Mouse (Mus musculus) hematopoietic stem cell, adult 5-6 weeks (primary cell): Measurements from ENCODE around the gene Sec31a. TPM values are rescaled to one million over a fixed set of nuclear protein-coding genes. Genes with fewer than 3 reads are reported as not detected.

Experiments
- ATAC-seq, 2 experiments: fragments of 125-278 bp in 1 of 2; replicated peaks in 1 of 2; 2 replicates each; pipeline ENCODE4 v1.8.0; 2016 to 2017; ENCODE audit warnings: inconsistent platforms in 2 of 2, mild to moderate bottlenecking in 2 of 2, moderate number of reproducible peaks in 2 of 2, low read depth in 1 of 2, moderate TSS enrichment in 1 of 2; ENCODE audit not compliant: low FRiP score in 2 of 2, poor library complexity in 2 of 2, severe bottlenecking in 2 of 2, insufficient read depth in 1 of 2, low TSS enrichment in 1 of 2
- total RNA-seq: library from RNA; stranded (forward); fragments of 172-1452, 232-1000 nt; gene quantifications from 2 replicates; pipeline ENCODE4 v1.2.3, GENCODE M21; 2017

Sec31a gene
- total RNA-seq, 1 experiment from 2014 or later, result 134 TPM

- ATAC-seq, result no peak
Observed at GRCm38 (mm10) chr5:100418077-100418476, 2.0 kb upstream of the Sec31a start.

- ATAC-seq, result no peak
Observed at GRCm38 (mm10) chr5:100414474-100415196, 1.4 kb downstream of the Sec31a start.

- ATAC-seq, result no peak
Observed at GRCm38 (mm10) chr5:100412886-100413285, 3.1 kb downstream of the Sec31a start.

GRCm38 (mm10) chr5:100410281-100410680 lies 5.8 kb downstream of the Sec31a start:
- ATAC-seq, result no peak

GRCm38 (mm10) chr5:100408485-100408884 lies 7.5 kb downstream of the Sec31a start:
- no peak for ATAC-seq

- ATAC-seq, result no peak
Observed at GRCm38 (mm10) chr5:100396753-100397152, 19.3 kb downstream of the Sec31a start.

- no peak for ATAC-seq
Observed at GRCm38 (mm10) chr5:100393681-100394080, 22.4 kb downstream of the Sec31a start.

DNA sequence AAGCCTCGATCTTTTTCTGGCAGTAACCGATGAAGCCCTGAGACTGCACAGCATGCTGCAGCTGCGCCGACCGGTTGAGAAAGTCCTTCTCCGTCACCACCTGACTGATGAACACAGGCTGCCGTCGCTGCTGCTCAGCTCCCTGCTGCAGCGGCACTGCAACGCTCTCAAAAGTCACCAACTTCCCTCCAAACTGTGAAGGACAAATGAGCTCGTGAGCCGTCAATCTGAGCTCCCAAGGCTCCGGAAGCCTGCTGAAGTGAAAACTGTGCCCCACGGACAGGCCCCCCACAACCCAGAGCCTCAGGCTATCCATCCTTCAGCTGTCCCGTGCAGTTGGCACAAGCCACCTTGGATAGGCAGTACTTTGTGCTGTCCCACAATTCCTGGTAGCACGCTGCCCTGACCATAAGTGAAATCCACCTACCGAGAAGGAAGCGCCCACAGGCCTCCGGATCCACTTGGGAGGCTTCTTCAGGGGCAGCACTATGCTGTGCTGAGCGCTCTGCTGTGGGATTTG lies 23.5 kb downstream of the Sec31a start:
- no peak for ATAC-seq

- no peak for ATAC-seq
Observed at GRCm38 (mm10) chr5:100383782-100384510, 32.1 kb downstream of the Sec31a start.

DNA sequence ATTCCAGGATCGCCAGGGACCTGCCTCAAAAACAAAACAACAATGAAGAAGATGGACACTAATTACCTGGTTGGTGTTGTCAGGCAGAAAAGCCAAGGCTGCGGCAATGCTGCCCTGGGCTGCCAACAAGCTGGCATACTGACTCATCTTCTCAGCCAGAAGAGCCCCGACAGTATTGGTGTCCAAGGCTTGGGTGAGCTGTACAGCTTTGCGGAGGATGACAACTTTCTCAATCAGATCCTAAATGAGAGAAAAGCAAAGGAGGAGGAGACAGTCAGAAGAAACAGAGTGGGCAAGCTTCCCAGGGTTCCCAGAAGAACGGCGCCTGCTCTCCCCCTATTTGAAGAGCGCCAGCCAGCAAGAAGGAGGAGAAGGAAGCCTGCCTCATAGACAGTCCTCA lies 34.9 kb downstream of the Sec31a start:
- ATAC-seq, result no peak

- no peak for ATAC-seq
Observed at GRCm38 (mm10) chr5:100380277-100380676, 35.8 kb downstream of the Sec31a start.

GRCm38 (mm10) chr5:100378981-100379380 lies 37.1 kb downstream of the Sec31a start:
- ATAC-seq, result no peak

GRCm38 (mm10) chr5:100378211-100378610 lies 37.8 kb downstream of the Sec31a start:
- ATAC-seq, result no peak

- ATAC-seq, result no peak
Observed at GRCm38 (mm10) chr5:100377376-100377775, 38.7 kb downstream of the Sec31a start.

GRCm38 (mm10) chr5:100374703-100375102 lies 41.3 kb downstream of the Sec31a start:
- ATAC-seq, result no peak

DNA sequence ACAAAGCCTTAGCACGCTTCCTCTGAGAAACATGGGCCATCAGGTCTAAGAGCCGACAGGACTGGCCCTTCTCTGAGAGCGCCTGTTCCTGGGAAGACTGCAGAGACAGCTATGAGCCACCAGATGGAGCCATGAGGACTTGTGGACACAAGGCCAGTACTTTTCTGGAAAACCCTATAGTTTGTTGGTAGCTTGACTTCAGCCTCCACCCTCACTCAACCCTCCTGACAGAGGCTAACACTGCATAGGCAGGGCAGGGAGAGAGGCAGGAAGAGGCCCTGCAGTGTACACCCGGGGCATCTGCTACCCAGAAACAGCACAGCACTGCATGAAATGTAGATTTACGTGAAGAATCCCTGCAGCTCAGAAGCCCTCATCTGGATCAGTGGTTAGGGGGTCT lies 42.1 kb downstream of the Sec31a start:
- ATAC-seq, result peak; percentile 70 to 77; a peak in 3 of 4 replicates

- no peak for ATAC-seq
Observed at GRCm38 (mm10) chr5:100370919-100371318, 45.1 kb downstream of the Sec31a start.

- ATAC-seq, result peak in 1 of 2 experiments; percentile 36; a peak in 1 of 4 replicates
Observed at GRCm38 (mm10) chr5:100369825-100370459, 46.1 kb downstream of the Sec31a start.
